Mouse (Mus musculus) MEL (cell line): Measurements from ENCODE around the gene F830045P16Rik.

Experiments
- EP300 ChIP-seq, 2 experiments: IDR thresholded peaks; 2 replicates each; pipeline ENCODE4 v1.6.1; 2011; ENCODE audit warnings: improper control_type of control experiment in 2 of 2, low read length in 2 of 2, low read depth in 1 of 2, mild to moderate bottlenecking in 1 of 2
- SIN3A ChIP-seq: IDR thresholded peaks from 2 replicates; pipeline ENCODE4 v1.6.1; 2012; ENCODE audit warnings: low read length, improper control_type of control experiment, inconsistent platforms

GRCm38 (mm10) chr2:129537360-129537759 lies 958 bp upstream of the F830045P16Rik start:
- TF ChIP-seq SIN3A, result no peak
- no peak for TF ChIP-seq EP300 (IDR thresholded peaks at IDR 0.05; ENCODE audit: low read depth in 1 of 2, low read length in 2 of 2)
